Mouse (Mus musculus): Measurements from ENCODE around the gene Fbxo34.
"Not testable (repeated sequence)": the region's sequence is repeated elsewhere in the genome, so short reads cannot be mapped to it uniquely, and the experiment has no call there.

The Fbxo34 gene

GRCm38 (mm10) chr14:47516755-47517154, 66.5 kb downstream of the Fbxo34 start:
- DNase-seq (ENCODE audit: low spot score in 2 of 2): no peak

GRCm38 (mm10) chr14:47518619-47519018, 68.4 kb downstream of the Fbxo34 start:
- DNase-seq (ENCODE audit: low spot score in 2 of 2): no peak

- no peak for DNase-seq (ENCODE audit: low spot score in 2 of 2)
Observed at GRCm38 (mm10) chr14:47520751-47521449, 70.7 kb downstream of the Fbxo34 start.

GRCm38 (mm10) chr14:47521609-47522008, 71.4 kb downstream of the Fbxo34 start:
- no peak for DNase-seq (ENCODE audit: low spot score in 2 of 2)

GRCm38 (mm10) chr14:47522301-47522700, 72.1 kb downstream of the Fbxo34 start:
- DNase-seq (ENCODE audit: low spot score in 2 of 2): no peak

- DNase-seq (ENCODE audit: low spot score in 2 of 2): no peak
Observed at GRCm38 (mm10) chr14:47525374-47525773, 75.2 kb downstream of the Fbxo34 start.

- no peak for DNase-seq (ENCODE audit: low spot score in 2 of 2)
Observed at GRCm38 (mm10) chr14:47525861-47526260, 75.6 kb downstream of the Fbxo34 start.

- no peak for DNase-seq (ENCODE audit: low spot score in 2 of 2)
Observed at GRCm38 (mm10) chr14:47527833-47528232, 77.6 kb downstream of the Fbxo34 start.

GRCm38 (mm10) chr14:47528293-47528692, 78.1 kb downstream of the Fbxo34 start:
- no peak for DNase-seq (ENCODE audit: low spot score in 2 of 2)

- DNase-seq (ENCODE audit: low spot score in 2 of 2): peak in 1 of 2 experiments; percentile 53
Observed at GRCm38 (mm10) chr14:47529019-47529418, 78.8 kb downstream of the Fbxo34 start.

GRCm38 (mm10) chr14:47529592-47529991, 79.4 kb downstream of the Fbxo34 start:
- not testable (repeated sequence) for DNase-seq (ENCODE audit: low spot score in 2 of 2)

- no peak for DNase-seq (ENCODE audit: low spot score in 2 of 2)
Observed at GRCm38 (mm10) chr14:47532496-47532895, 82.3 kb downstream of the Fbxo34 start.

GRCm38 (mm10) chr14:47533365-47534175, 83.3 kb downstream of the Fbxo34 start:
- no peak for DNase-seq (ENCODE audit: low spot score in 2 of 2)

GRCm38 (mm10) chr14:47534176-47534525, 83.9 kb downstream of the Fbxo34 start:
- DNase-seq (ENCODE audit: low spot score in 2 of 2): no peak

- no peak for DNase-seq (ENCODE audit: low spot score in 2 of 2)
Observed at GRCm38 (mm10) chr14:47535096-47535495, 84.9 kb downstream of the Fbxo34 start.

- DNase-seq (ENCODE audit: low spot score in 2 of 2): no peak
Observed at GRCm38 (mm10) chr14:47541325-47541948, 91.2 kb downstream of the Fbxo34 start.

GRCm38 (mm10) chr14:47542283-47542682, 92.1 kb downstream of the Fbxo34 start:
- DNase-seq (ENCODE audit: low spot score in 2 of 2): no peak

GRCm38 (mm10) chr14:47544286-47544685, 94.1 kb downstream of the Fbxo34 start:
- DNase-seq (ENCODE audit: low spot score in 2 of 2): no peak

GRCm38 (mm10) chr14:47544877-47545276, 94.7 kb downstream of the Fbxo34 start:
- DNase-seq (ENCODE audit: low spot score in 2 of 2): no peak

GRCm38 (mm10) chr14:47551668-47552067, 101.4 kb downstream of the Fbxo34 start:
- no peak for DNase-seq (ENCODE audit: low spot score in 2 of 2)

- no peak for DNase-seq (ENCODE audit: low spot score in 2 of 2)
Observed at GRCm38 (mm10) chr14:47553380-47553779, 103.2 kb downstream of the Fbxo34 start.

GRCm38 (mm10) chr14:47554236-47554635, 104.0 kb downstream of the Fbxo34 start:
- DNase-seq (ENCODE audit: low spot score in 2 of 2): no peak

GRCm38 (mm10) chr14:47555225-47555624, 105.0 kb downstream of the Fbxo34 start:
- DNase-seq (ENCODE audit: low spot score in 2 of 2): no peak
